Mouse (Mus musculus) adrenal gland, adult 2 months (tissue): ENCODE measurements around the gene Bmt2. TPM values are rescaled to one million over a fixed set of nuclear protein-coding genes. Genes with fewer than 3 reads are reported as not detected.

ENCODE experiments used
- DNase-seq: peaks from one replicate; pipeline ENCODE4 v3.0.0; 2021
- polyA plus RNA-seq: library from polyadenylated mRNA; depleted of rRNA; stranded (reverse); fragments of >200 nt; gene quantifications from 2 replicates; pipeline ENCODE4 v1.2.3, GENCODE M21; 2012; rRNA removed
- total RNA-seq, 2 experiments: library from RNA; stranded (reverse); gene quantifications; 2 replicates each; pipeline ENCODE4 v1.2.3; 2021

The Bmt2 gene
- total and polyA plus RNA-seq, 3 experiments = 0.62 to 13.8 (median 11.2) TPM

GRCm38 (mm10) chr6:13617110-13617509 lies 60.7 kb downstream of the Bmt2 start:
- DNase-seq = no peak

DNA sequence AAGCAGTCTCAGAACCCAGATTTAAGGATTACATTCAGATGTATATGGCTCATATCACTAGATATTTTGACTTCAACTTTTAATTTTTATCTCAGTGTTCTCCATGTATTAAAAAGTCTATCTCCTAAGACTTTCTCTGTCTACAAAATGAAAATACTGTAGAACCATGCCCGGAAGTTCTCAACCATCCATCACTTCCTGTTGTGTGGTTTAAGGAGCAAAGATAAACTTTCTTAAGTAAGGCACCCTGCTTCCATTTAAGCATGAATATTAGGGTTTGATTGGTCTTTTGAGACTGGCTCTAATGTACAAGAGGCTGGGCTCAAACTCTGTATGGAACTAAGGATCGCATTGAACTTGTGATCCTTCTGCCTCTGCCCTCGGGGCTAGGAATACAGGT lies 63.2 kb downstream of the Bmt2 start:
- DNase-seq = no peak

GRCm38 (mm10) chr6:13613671-13614070 lies 64.1 kb downstream of the Bmt2 start:
- DNase-seq = no peak

DNA sequence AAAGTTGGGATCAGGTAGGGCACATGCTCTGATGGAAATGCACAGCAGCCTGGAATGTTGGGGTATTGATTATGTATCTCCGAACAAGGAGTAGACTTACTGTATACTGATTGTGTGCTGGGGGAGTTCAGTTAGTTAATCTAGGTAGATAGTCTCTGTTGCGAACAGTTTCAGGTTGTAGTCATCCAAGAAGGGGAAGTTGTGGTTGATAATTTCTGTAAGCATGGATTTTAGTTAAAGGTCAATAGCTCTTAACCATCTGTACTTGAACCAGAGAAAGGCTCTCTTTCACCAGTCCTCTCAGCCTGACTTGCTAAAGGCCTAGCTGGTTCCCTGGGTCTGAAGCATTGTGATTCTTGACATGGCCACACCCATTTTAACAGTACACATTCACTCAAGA lies 66.9 kb downstream of the Bmt2 start:
- DNase-seq = no peak

DNA sequence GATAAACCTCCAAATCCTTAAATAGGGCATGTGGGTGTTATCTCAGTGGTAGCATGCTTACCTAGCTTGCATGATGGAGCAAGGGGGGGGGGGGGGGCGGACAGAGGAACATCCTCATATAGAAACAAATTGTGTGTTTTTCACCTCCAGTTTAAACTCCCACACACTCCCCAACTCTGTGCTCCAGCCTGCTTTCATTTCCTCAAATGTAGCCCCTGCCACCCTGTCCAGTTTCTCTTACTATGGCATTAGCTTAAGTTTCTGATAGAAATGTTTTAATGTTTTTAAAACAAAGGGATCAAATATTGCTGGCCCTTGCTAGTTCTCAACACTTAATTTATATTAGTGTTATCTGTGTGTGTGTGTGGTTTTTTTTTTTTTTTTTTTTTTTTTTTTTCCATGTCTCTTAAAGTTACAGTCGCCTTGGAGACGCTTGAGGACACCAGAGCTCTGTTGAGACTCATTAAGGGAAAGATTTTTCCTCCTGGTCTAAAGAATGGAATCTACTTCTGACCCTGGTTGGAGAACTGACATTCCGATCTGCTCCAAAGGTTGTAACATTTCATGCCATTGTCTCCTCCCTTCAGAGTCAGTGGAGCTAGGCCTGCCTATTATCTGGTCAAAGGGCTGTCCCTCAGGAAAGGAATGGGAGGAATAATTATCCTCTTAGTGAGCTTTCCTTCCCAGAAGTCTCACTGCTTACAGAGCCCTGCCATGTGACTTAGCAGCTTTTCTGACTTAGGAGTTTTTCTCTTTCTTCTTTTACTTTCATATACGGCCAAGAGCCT lies 68.2 kb downstream of the Bmt2 start:
- no peak for DNase-seq

DNA sequence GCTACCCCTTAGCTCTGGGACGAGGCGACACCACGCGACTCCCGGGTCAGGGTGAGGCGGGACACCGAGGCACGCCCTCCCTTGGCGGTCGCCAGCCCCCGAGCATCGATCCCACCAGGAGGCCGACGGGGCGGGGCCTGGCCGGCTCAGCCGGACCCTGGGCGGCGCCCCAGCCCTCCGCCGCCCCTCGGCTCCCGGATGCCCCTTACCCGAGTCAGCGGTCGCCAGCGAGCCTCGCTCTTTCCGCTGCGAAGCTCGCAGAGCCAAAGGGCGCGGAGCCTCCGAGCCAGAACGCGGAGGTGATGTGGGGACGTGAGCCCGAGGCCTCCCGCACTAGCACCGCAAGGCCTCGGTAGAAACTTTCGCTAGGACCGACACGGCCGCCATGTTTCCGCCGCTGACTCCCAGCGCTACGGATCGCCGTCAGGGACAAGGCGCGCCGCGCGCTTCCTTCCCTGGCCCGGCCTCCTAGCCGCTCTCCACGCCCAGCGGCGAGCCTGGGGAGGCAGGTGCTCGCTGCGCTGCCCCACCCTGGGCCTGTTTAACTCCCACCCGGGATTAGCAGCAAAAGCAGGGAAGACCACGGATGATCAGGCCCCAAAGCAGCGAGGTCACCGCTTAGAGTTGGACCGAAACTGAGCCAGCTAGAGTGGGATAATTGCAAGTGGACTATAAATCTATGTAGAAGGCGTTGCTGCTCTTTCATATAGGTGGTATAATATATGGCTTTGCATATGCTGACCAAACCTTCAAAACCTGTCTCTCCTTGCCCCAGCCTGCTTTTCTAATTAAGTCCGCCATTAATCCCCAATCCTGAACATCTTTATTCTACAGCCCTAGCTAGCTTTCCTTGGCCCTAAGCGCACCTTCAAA lies 69.9 kb downstream of the Bmt2 start, which contains the start of gene Tmem168:
Tmem168 (minus strand) TSS at position 480 of the 873 bp plus-strand sequence.
- peak; percentile 96 for DNase-seq

DNA sequence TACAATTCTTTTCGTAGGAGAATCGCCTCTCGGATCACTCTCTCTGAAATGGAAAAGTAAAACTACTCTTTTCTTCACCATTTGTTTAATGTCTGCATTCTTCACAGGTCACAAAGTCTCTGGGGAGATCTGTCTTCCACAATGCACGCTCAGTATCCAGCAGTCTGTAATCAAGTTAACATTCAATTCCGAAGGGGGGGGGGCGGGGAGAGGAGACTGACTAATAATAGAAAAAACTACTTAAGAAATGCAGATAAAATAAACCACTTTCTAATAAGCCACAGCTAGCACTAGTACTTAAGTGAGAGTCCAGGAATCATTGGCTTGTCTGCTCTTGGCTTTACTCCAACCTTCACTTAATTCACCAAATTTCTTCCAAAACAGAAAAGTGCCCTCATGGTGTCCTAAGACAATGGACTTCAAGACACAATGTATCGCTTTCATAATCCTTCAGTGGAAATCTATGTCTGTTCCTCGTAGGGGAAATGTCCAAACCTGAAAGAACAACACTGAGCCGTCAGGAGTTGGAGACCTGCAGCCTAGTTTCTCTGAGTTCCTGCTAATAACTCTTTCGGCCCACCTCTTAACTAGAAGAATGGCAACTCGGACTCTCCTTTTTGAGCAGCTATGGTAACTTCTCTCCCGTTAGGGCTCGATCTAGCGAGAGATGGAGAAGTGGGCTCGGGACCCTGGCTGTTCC lies 70.7 kb downstream of the Bmt2 start:
- DNase-seq = no peak

GRCm38 (mm10) chr6:13606394-13606793 lies 71.4 kb downstream of the Bmt2 start:
- DNase-seq = no peak

DNA sequence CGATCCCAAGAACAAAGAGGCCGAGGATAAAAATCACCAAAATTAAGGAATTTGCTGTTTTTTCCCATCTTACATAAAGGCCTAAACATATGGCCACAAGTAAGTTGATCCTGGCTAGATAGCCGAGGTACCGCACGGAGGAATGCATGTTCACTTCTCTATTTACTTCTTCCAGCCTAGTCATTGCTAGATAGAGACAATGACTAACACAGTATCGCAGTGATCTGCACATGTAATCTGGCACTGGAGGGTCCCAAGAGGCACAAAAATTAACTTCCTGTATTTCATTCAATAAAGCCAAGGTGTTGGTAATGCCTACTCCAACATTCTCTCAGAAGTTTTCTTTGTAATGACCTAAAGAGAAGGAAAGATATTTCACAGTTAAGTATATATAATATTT lies 74.6 kb downstream of the Bmt2 start:
- no peak for DNase-seq

GRCm38 (mm10) chr6:13601587-13601986 lies 76.2 kb downstream of the Bmt2 start:
- DNase-seq = peak; percentile 22

- DNase-seq = no peak
These were observed 79.4 kb downstream of the Bmt2 start for GRCm38 (mm10) chr6:13598239-13598923.

DNA sequence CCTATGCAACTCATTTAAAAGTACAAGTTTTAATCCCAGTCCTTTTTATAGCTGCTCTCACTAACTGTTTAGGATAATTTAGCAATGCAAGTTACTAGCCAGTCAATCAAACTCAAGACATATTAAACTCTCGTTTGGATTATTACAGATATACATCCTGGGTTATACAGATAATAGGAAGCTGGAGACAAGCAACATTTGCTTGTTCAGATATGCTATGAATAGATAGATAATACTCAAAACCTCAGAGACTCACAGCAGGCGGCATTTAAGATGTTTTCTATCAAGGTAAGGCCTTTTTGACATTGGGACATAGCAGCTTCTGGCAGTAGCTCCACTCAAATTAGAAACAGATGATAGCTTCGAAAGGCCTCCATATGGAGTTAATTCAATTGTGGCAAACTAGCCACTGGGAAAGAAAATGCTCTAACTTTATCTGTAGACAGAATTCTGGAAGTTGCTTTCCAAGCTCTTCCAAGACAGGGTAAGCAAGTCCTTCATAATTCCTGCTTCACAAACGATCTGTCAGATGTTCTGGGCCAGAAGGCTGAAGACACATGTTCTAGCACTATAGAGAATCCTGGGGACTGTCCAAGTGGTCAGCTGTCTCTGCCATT lies 84.9 kb downstream of the Bmt2 start:
- DNase-seq = no peak

DNA sequence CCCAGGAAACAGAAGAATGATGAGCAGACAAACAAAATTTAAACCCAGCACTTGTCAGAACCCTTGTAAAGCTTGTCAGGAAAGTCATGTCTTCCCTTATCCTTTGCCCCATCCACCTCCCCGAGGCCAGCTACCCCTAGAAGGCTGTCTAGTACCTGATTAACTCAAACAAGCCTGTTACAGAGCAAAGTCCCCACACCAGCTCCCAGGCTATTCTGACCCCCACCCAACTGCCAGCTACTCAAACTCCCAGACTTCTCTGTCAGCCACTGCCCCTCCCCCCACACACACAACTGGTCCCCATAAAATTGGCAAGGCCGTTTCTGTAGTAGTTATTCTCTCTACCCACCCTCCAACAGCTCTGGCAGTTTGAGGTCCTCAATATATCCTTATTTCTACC lies 91.2 kb downstream of the Bmt2 start:
- DNase-seq = no peak

- DNase-seq = no peak
These were observed 91.6 kb downstream of the Bmt2 start for GRCm38 (mm10) chr6:13586154-13586553.

- no peak for DNase-seq
These were observed 93.0 kb downstream of the Bmt2 start for GRCm38 (mm10) chr6:13584788-13585187.

DNA sequence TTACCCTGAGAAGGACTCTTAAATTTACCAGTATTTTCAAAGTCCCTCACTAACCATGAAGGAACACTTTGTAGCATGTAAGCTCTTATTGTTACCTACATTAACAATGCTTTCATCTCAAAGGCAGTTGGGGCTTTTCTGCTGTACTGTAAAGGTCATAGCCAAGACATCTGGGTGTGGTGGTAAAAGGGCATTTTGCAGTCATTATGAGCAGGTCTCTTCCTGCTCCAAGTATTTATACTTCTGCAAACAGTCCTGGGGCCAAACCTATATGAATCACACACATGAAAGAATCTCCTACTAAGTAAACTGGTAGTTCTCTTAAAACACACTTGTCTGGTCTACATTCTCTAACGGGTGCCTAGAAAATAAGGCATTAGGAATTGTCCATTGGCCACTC lies 95.7 kb downstream of the Bmt2 start:
- DNase-seq = no peak

Other genes with a start within 250 kb of the Bmt2 start
- gene Tmem168, start 69.9 kb downstream of the Bmt2 start, total RNA-seq = 10 to 100 TPM; 23.1 to 29.8 TPM
- gene Tmem168, start 69.9 kb downstream of the Bmt2 start, polyA plus RNA-seq = 13.3 and 29.5 TPM in 2 replicates
- 1 to 10 TPM in 1 of 2 experiments, under 1 TPM in 1; 0.75 to 1.2 TPM for gene Gpr85, start 162.0 kb upstream of the Bmt2 start, total RNA-seq
- gene Gpr85, start 162.0 kb upstream of the Bmt2 start, polyA plus RNA-seq = 0.07 and 0.67 TPM in 2 replicates
- gene 2610001J05Rik, start 193.6 kb upstream of the Bmt2 start, total RNA-seq = 10 to 100 TPM; 32.6 to 50.1 TPM
- 4.4 and 5.6 TPM in 2 replicates for gene 2610001J05Rik, start 193.6 kb upstream of the Bmt2 start, polyA plus RNA-seq